In genomic region chr11:101832001-101832400, GRCm38 (mm10) we compare ENCODE assay signal across 7 mouse cellular contexts. TPM values are rescaled to one million over a fixed set of nuclear protein-coding genes. Genes with fewer than 3 reads are reported as not detected.
DNase-seq lines count a peak whose midpoint lies in the region; ATAC-seq lines count a peak whose summit lies in the region.

No protein-coding gene starts in this region.

- H3K27ac ChIP-seq in forebrain, embryonic 13.5 days = peak overlapping the region; percentile 14; the same call in 1 of the 2 replicates
- H3K27ac ChIP-seq in hindbrain, embryonic 15.5 days (replicated peaks) = peak overlapping the region; percentile 59

- whole genome bisulfite sequencing in forebrain, embryonic 13.5 days = 69% methylated on average over 7 of the region's 7 CpGs
- 47% methylated on average over 7 of the region's 7 CpGs for WGBS in hindbrain, embryonic 15.5 days

- no peak for ATAC-seq in forebrain, embryonic 13.5 days
- ATAC-seq in hindbrain, embryonic 15.5 days (ENCODE audit: low FRiP score, low read depth) = peak; percentile 27; the same call in 1 of the 2 replicates
- no peak for ATAC-seq in erythroid progenitor cell, adult 5-6 weeks (replicated peaks; ENCODE audit: low FRiP score, poor library complexity, severe bottlenecking)

- intact Hi-C loops in left cerebral cortex, postnatal 14 days (cut with DNase I) = no loop called here

- H3K4me2 ChIP-seq in forebrain, embryonic 13.5 days = no peak overlapping the region
- no peak overlapping the region for H3K4me2 ChIP-seq in hindbrain, embryonic 15.5 days

- no peak overlapping the region for H3K4me3 ChIP-seq in forebrain, embryonic 13.5 days
- H3K4me3 ChIP-seq in hindbrain, embryonic 15.5 days = no peak overlapping the region

- H3K4me1 ChIP-seq in forebrain, embryonic 13.5 days = peaks cover 7% of the 10 kb centered on the region; the same call in 1 of the 2 replicates
- H3K4me1 ChIP-seq in hindbrain, embryonic 15.5 days (replicated peaks) = peaks cover 18% of the 10 kb centered on the region

- H3K9ac ChIP-seq in forebrain, embryonic 13.5 days = no peak overlapping the region
- H3K9ac ChIP-seq in hindbrain, embryonic 15.5 days = no peak overlapping the region

- peak; percentile 80 for DNase-seq in brain, adult 2 months (ENCODE audit: low read depth, low spot score)
- peak; percentile 60 to 73 for DNase-seq in left cerebral cortex, postnatal 14 days (ENCODE audit: low spot score in 2 of 2)
- DNase-seq in right cerebral cortex, postnatal 36 days (ENCODE audit: low spot score in 2 of 2) = peak; percentile 28 to 37
- no peak for DNase-seq in spleen, adult 12 weeks (ENCODE audit: low spot score)

- no peaks in the 10 kb centered on the region for H3K9me3 ChIP-seq in forebrain, embryonic 13.5 days (replicated peaks)
- no peaks in the 10 kb centered on the region for H3K9me3 ChIP-seq in hindbrain, embryonic 15.5 days

- H3K36me3 ChIP-seq in forebrain, embryonic 13.5 days (ENCODE audit: poor library complexity, severe bottlenecking) = no peaks in the 10 kb centered on the region
- H3K36me3 ChIP-seq in hindbrain, embryonic 15.5 days = no peaks in the 10 kb centered on the region

- no peaks in the 10 kb centered on the region for H3K27me3 ChIP-seq in forebrain, embryonic 13.5 days
- no peaks in the 10 kb centered on the region for H3K27me3 ChIP-seq in hindbrain, embryonic 15.5 days

RNA-seq across cellular contexts. Expression of gene Etv4, which starts 46.8 kb away (rescaled TPM):
- 2.4 and 3.3 TPM in 2 replicates for polyA plus RNA-seq in forebrain, embryonic 13.5 days (2015; fragmentation: Nextera tagmentation; extraction: Ambion mirVana)
- polyA plus RNA-seq in hindbrain, embryonic 15.5 days (2015; fragmentation: Nextera tagmentation; extraction: Ambion mirVana) = 14.4 and 21.3 TPM in 2 replicates
- total RNA-seq in left cerebral cortex, postnatal 14 days (2021) = 10 to 100 TPM; 18.5 to 19.3 TPM
- not detected in 2 replicates for total RNA-seq in erythroid progenitor cell, adult 5-6 weeks (2015; ENCODE audit: low replicate concordance)
- total RNA-seq in erythroid progenitor cell, adult 5-6 weeks (2017; ENCODE audit: low replicate concordance) = not detected in 2 replicates

Comparison
In these comparisons a context has a peak if more than half of its experiments do, and no peak if none do; other contexts are left out.
1. RNA of gene Etv4, which starts 46.8 kb away (total RNA-seq): 18.5 to 19.3 TPM in left cerebral cortex, postnatal 14 days; not detected in erythroid progenitor cell, adult 5-6 weeks; every median in the first group is over 10 times any median in the second.